Mouse (Mus musculus) forelimb bud, embryonic 11.5 days (tissue): ENCODE data around the gene Hist1h2ac.

Experiments
- DNase-seq: peaks from one replicate; pipeline ENCODE4 v3.0.0-alpha.2; 2012; ENCODE audit warnings: low read depth, low spot score

The Hist1h2ac gene

GRCm38 (mm10) chr13:23659636-23660366 is 23.9 kb downstream of the Hist1h2ac start:
- no peak for DNase-seq
